ENCODE assay signal across 15 mouse cellular contexts in genomic region chr2:19176827-19177236, GRCm38 (mm10). TPM values are rescaled to one million over a fixed set of nuclear protein-coding genes. Genes with fewer than 3 reads are reported as not detected.
DNase-seq lines count a peak whose midpoint lies in the region; ATAC-seq and TF ChIP-seq lines count a peak whose summit lies in the region.
"Had no signal": no experiment of that assay in that cellular context is flagged by ENCODE, and none has a peak within 500 bp of the region (broad histone marks: within the 10 kb centered on the region; RNA-seq: fewer than 3 reads in every experiment).

No protein-coding gene starts in this region.

- 11% methylated on average over 1 of the region's 1 CpGs for WGBS in hindbrain, postnatal 0 days
- 15% methylated on average over 1 of the region's 1 CpGs for WGBS in hindbrain, embryonic 14.5 days
- 12% methylated on average over 1 of the region's 1 CpGs for WGBS in lung, postnatal 0 days
- 5% methylated on average over 1 of the region's 1 CpGs for WGBS in forebrain, postnatal 0 days

- no peak overlapping the region for H3K27ac ChIP-seq in hindbrain, postnatal 0 days
- no peak overlapping the region for H3K27ac ChIP-seq in hindbrain, embryonic 14.5 days
- no peak overlapping the region for H3K27ac ChIP-seq in lung, postnatal 0 days (ENCODE audit: low read length)
- no peak overlapping the region for H3K27ac ChIP-seq in forebrain, postnatal 0 days (ENCODE audit: low read depth, low read length)
- H3K27ac ChIP-seq: liver, embryonic 13.5 days; macrophage; neural tube, embryonic 15.5 days had no signal

- no peak for TF ChIP-seq EP300 in lung, postnatal 0 days (IDR thresholded peaks at IDR 0.05)

- no peaks in the 10 kb centered on the region for H3K36me3 ChIP-seq in hindbrain, postnatal 0 days (ENCODE audit: insufficient read depth, low read length)
- H3K36me3 ChIP-seq in hindbrain, embryonic 14.5 days (replicated peaks; ENCODE audit: control insufficient read depth, insufficient read depth) = no peaks in the 10 kb centered on the region
- no peaks in the 10 kb centered on the region for H3K36me3 ChIP-seq in lung, postnatal 0 days (ENCODE audit: insufficient read depth, low read length)
- no peaks in the 10 kb centered on the region for H3K36me3 ChIP-seq in forebrain, postnatal 0 days (ENCODE audit: insufficient read depth)
- H3K36me3 ChIP-seq: liver, embryonic 13.5 days; neural tube, embryonic 15.5 days had no signal

- H3K4me3 ChIP-seq in hindbrain, postnatal 0 days (ENCODE audit: low read length) = no peak overlapping the region
- no peak overlapping the region for H3K4me3 ChIP-seq in hindbrain, embryonic 14.5 days (replicated peaks; ENCODE audit: low read length)
- no peak overlapping the region for H3K4me3 ChIP-seq in lung, postnatal 0 days (ENCODE audit: low read depth, low read length)
- no peak overlapping the region for H3K4me3 ChIP-seq in forebrain, postnatal 0 days (ENCODE audit: low read depth, low read length)
- H3K4me3 ChIP-seq: liver, embryonic 13.5 days; neural tube, embryonic 15.5 days had no signal

- ATAC-seq in hindbrain, postnatal 0 days = no peak
- no peak for ATAC-seq in hindbrain, embryonic 14.5 days (ENCODE audit: low FRiP score)
- no peak for ATAC-seq in lung, postnatal 0 days
- no peak for ATAC-seq in forebrain, postnatal 0 days

- DNase-seq in hindbrain, postnatal 0 days (ENCODE audit: low spot score) = peak; percentile 35
- no peak for DNase-seq in hindbrain, embryonic 14.5 days (ENCODE audit: low spot score)
- DNase-seq in lung, postnatal 0 days (ENCODE audit: low spot score) = peak; percentile 38
- no peak for DNase-seq in lung, postnatal 36 days
- DNase-seq in brain, adult 2 months (ENCODE audit: low read depth, low spot score) = peak; percentile 73
- peak; percentile 37 for DNase-seq in forebrain, postnatal 0 days
- no peak for DNase-seq in cerebellum, adult 8-10 months
- DNase-seq: cerebellum, adult 9-11 months; gastrocnemius, postnatal 25 days; heart, postnatal 36 days; liver, embryonic 13.5 days; thymus, postnatal 25 days had no signal

- H3K4me1 ChIP-seq in hindbrain, postnatal 0 days (ENCODE audit: insufficient read depth, low read length) = 0 out of 2 replicates have a peak, but pooled peaks cover 4% of the 10 kb centered on the region
- no peaks in the 10 kb centered on the region for H3K4me1 ChIP-seq in hindbrain, embryonic 14.5 days (replicated peaks; ENCODE audit: control insufficient read depth, insufficient read depth, low read length)
- no peaks in the 10 kb centered on the region for H3K4me1 ChIP-seq in lung, postnatal 0 days (ENCODE audit: insufficient read depth, low read depth, low read length)
- no peaks in the 10 kb centered on the region for H3K4me1 ChIP-seq in forebrain, postnatal 0 days (ENCODE audit: insufficient read depth)
- H3K4me1 ChIP-seq: liver, embryonic 13.5 days; neural tube, embryonic 15.5 days had no signal

- TF ChIP-seq CTCF in hindbrain, postnatal 0 days (IDR thresholded peaks at IDR 0.05; ENCODE audit: low read depth) = no peak
- TF ChIP-seq CTCF in lung, postnatal 0 days (IDR thresholded peaks at IDR 0.05) = no peak
- TF ChIP-seq CTCF in forebrain, postnatal 0 days (IDR thresholded peaks at IDR 0.05; ENCODE audit: low read depth) = no peak

- no peaks in the 10 kb centered on the region for H3K9me3 ChIP-seq in hindbrain, postnatal 0 days (ENCODE audit: low read length)
- no peaks in the 10 kb centered on the region for H3K9me3 ChIP-seq in hindbrain, embryonic 14.5 days (ENCODE audit: control insufficient read depth, low read length)
- H3K9me3 ChIP-seq in lung, postnatal 0 days (ENCODE audit: low read length) = no peaks in the 10 kb centered on the region
- H3K9me3 ChIP-seq in forebrain, postnatal 0 days (ENCODE audit: low read length) = no peaks in the 10 kb centered on the region
- H3K9me3 ChIP-seq: liver, embryonic 13.5 days; neural tube, embryonic 15.5 days had no signal

- H3K9ac ChIP-seq in hindbrain, postnatal 0 days (replicated peaks; ENCODE audit: low read length) = no peak overlapping the region
- H3K9ac ChIP-seq in hindbrain, embryonic 14.5 days = no peak overlapping the region
- H3K9ac ChIP-seq in lung, postnatal 0 days (replicated peaks; ENCODE audit: low read depth) = no peak overlapping the region
- H3K9ac ChIP-seq in forebrain, postnatal 0 days = no peak overlapping the region
- H3K9ac ChIP-seq: liver, embryonic 13.5 days; neural tube, embryonic 15.5 days had no signal

- H3K27me3 ChIP-seq in hindbrain, postnatal 0 days (ENCODE audit: insufficient read depth, low read length) = no peaks in the 10 kb centered on the region
- H3K27me3 ChIP-seq in hindbrain, embryonic 14.5 days (ENCODE audit: control insufficient read depth, insufficient read depth, low read length) = no peaks in the 10 kb centered on the region
- H3K27me3 ChIP-seq in lung, postnatal 0 days (replicated peaks; ENCODE audit: insufficient read depth, low read length) = no peaks in the 10 kb centered on the region
- H3K27me3 ChIP-seq in forebrain, postnatal 0 days (ENCODE audit: insufficient read depth, low read length) = no peaks in the 10 kb centered on the region
- H3K27me3 ChIP-seq: liver, embryonic 13.5 days; neural tube, embryonic 15.5 days had no signal

- no peak overlapping the region for H3K4me2 ChIP-seq in hindbrain, postnatal 0 days (ENCODE audit: low read depth, low read length)
- no peak overlapping the region for H3K4me2 ChIP-seq in hindbrain, embryonic 14.5 days (replicated peaks)
- H3K4me2 ChIP-seq in lung, postnatal 0 days (replicated peaks; ENCODE audit: low read depth, low read length) = no peak overlapping the region
- no peak overlapping the region for H3K4me2 ChIP-seq in forebrain, postnatal 0 days (ENCODE audit: low read depth)
- H3K4me2 ChIP-seq: liver, embryonic 13.5 days; neural tube, embryonic 15.5 days had no signal

RNA-seq across cellular contexts. Expression of gene Armc3, which starts 22.3 kb away (rescaled TPM):
- total RNA-seq in hindbrain, postnatal 0 days (2014; rRNA removed) = 0.84 and 0.97 TPM in 2 replicates
- 1.2 and 1.5 TPM in 2 replicates for polyA plus RNA-seq in hindbrain, postnatal 0 days (2015; fragmentation: Nextera tagmentation; extraction: Ambion mirVana)
- polyA plus RNA-seq in hindbrain, embryonic 14.5 days (2014; fragmentation: Nextera tagmentation; extraction: Ambion mirVana) = 2.1 TPM in 2 replicates
- 2.0 and 2.5 TPM in 2 replicates for polyA plus RNA-seq in lung, postnatal 0 days (2015; fragmentation: Nextera tagmentation; extraction: Ambion mirVana)
- total RNA-seq in forebrain, postnatal 0 days (2014; rRNA removed) = 2.1 and 2.4 TPM in 2 replicates
- 1.4 and 1.5 TPM in 2 replicates for polyA plus RNA-seq in forebrain, postnatal 0 days (2015; fragmentation: Nextera tagmentation; extraction: Ambion mirVana)
- total RNA-seq: adrenal gland, adult 18-20 months; gastrocnemius, postnatal 25 days; heart, postnatal 36 days had no signal

Comparison
In these comparisons a context has a peak if more than half of its experiments do, and no peak if none do; other contexts are left out.
1. DNase-seq: peak in hindbrain, postnatal 0 days (single experiment), lung, postnatal 0 days (single experiment), brain, adult 2 months (single experiment) and forebrain, postnatal 0 days (single experiment); none in hindbrain, embryonic 14.5 days (single experiment), lung, postnatal 36 days (single experiment) and cerebellum, adult 8-10 months (single experiment).